Mouse (Mus musculus) heart, adult 2 months (tissue): ENCODE data around the gene Ccdc69. TPM values are rescaled to one million over a fixed set of nuclear protein-coding genes. Genes with fewer than 3 reads are reported as not detected.

ENCODE experiments used
- DNase-seq, 2 experiments: peaks; one replicate each; pipeline ENCODE4 v3.0.0; 2021
- H3K27ac ChIP-seq: fragments of 200-600 bp; 2 replicates; pipeline ENCODE4 v1.8.1; 2022
- H3K27me3 ChIP-seq: fragments of 200-500 bp; 2 replicates; pipeline ENCODE4 v1.6.1; 2012; ENCODE audit warnings: mild to moderate bottlenecking, low read length, inconsistent platforms, mixed read lengths; ENCODE audit not compliant: control insufficient read depth, insufficient read depth
- H3K36me3 ChIP-seq: fragments of 200-500 bp; 2 replicates; pipeline ENCODE4 v1.6.1; 2012; ENCODE audit warnings: low read length, inconsistent platforms; ENCODE audit not compliant: control insufficient read depth, insufficient read depth
- H3K4me1 ChIP-seq: fragments of 200-500 bp; 2 replicates; pipeline ENCODE4 v1.6.1; 2011; ENCODE audit warnings: low read length; ENCODE audit not compliant: control insufficient read depth, insufficient read depth
- H3K4me3 ChIP-seq: fragments of 200-600 bp; 2 replicates; pipeline ENCODE4 v1.8.1; 2022
- H3K79me2 ChIP-seq: fragments of 200-500 bp; replicated peaks from 2 replicates; pipeline ENCODE4 v1.6.1; 2012; ENCODE audit warnings: mild to moderate bottlenecking, inconsistent platforms, low read length, moderate library complexity, mixed read lengths; ENCODE audit not compliant: control insufficient read depth, insufficient read depth
- H3K9ac ChIP-seq: fragments of 200-500 bp; 2 replicates; pipeline ENCODE4 v1.6.1; 2012; ENCODE audit warnings: low read depth, mild to moderate bottlenecking, control low read depth, inconsistent platforms, low read length, mixed read lengths
- CTCF ChIP-seq: fragments of 200-600 bp; IDR thresholded peaks from 2 replicates; pipeline ENCODE4 v1.8.1; 2022; ENCODE audit warnings: antibody characterized with exemption, mild to moderate bottlenecking, moderate library complexity
- EP300 ChIP-seq: fragments of 200-500 bp; IDR thresholded peaks from 2 replicates; pipeline ENCODE4 v1.6.1; 2011; ENCODE audit warnings: low read depth, low read length, control low read depth; ENCODE audit not compliant: insufficient read depth
- POLR2A ChIP-seq: fragments of 200-500 bp; IDR thresholded peaks from 2 replicates; pipeline ENCODE4 v1.6.1; 2011; ENCODE audit warnings: mild to moderate bottlenecking, low read depth, low read length, control low read depth; ENCODE audit not compliant: insufficient read depth
- WGBS: fragments of 180-500 bp; shearing (Covaris S2); methylation state at CpG from one replicate; pipeline ENCODE4 v1.1.7; 2018; 5-methylcytosine and 5-hydroxymethylcytosine counted together
- intact Hi-C: fragments of 180-260 bp; cut with DNase I; formaldehyde crosslinking; loops from one replicate; pipeline ENCODE4 v1.15.1; 2025
- long read RNA-seq: library from polyadenylated mRNA; stranded (forward); transcript quantifications from one replicate; pipeline ENCODE4 v2.0.0, GENCODE M21; 2021
- polyA plus RNA-seq: library from polyadenylated mRNA; depleted of rRNA; stranded (reverse); fragments of >200 nt; gene quantifications from 2 replicates; pipeline ENCODE4 v1.2.3, GENCODE M21; 2012; rRNA removed
- total RNA-seq, 2 experiments: library from RNA; stranded (reverse); gene quantifications; 2 replicates each; pipeline ENCODE4 v1.2.3; 2021

Ccdc69 gene
- total RNA-seq (1 to 10 TPM; 6.5 to 9.7 TPM), polyA plus RNA-seq (9.2 and 24.8 TPM in 2 replicates)
- long read RNA-seq, transcript Ccdc69-201 (7 exons, 1,402 nt): major isoform, 5 of 8 reads
- long read RNA-seq, partial matches to known transcripts: 0 of 8 reads
- long read RNA-seq, other reads (novel, unspliced or antisense): 3 of 8 reads

- peak; percentile 89 for TF ChIP-seq POLR2A
- no peak for TF ChIP-seq CTCF
- no peaks in the 10 kb centered on the region for H3K27me3 ChIP-seq
- peak within 1 kb of the TSS; percentile 69 for H3K9ac ChIP-seq
- H3K4me3 ChIP-seq: peak within 1 kb of the TSS; percentile 59
- peak within 1 kb of the TSS; percentile 89 for H3K27ac ChIP-seq
- intact Hi-C loops: no loop called here
- peaks cover 2% of the 10 kb centered on the region; the same call in 1 of the 2 replicates for H3K36me3 ChIP-seq
- H3K4me1 ChIP-seq: peaks cover 10% of the 10 kb centered on the region
- DNase-seq: peak; percentile 79 to 86
- H3K79me2 ChIP-seq: no peaks in the 10 kb centered on the region
- under 1% methylated on average over 50 of the region's 50 CpGs for WGBS
These were observed at the start of gene Ccdc69 for GRCm38 (mm10) chr11:55077331-55078231. Gene Ccdc69 (minus strand): TSS chr11:55078131.

- DNase-seq: no peak
- Histone ChIP-seq H3K27ac (no peak overlapping the region), H3K36me3 (no peaks in the 10 kb centered on the region), H3K9ac (no peak overlapping the region), H3K79me2 (no peaks in the 10 kb centered on the region), H3K4me1 (no peaks in the 10 kb centered on the region), H3K4me3 (no peak overlapping the region), H3K27me3 (no peaks in the 10 kb centered on the region)
- 66% methylated on average over 3 of the region's 3 CpGs for WGBS
- TF ChIP-seq EP300 (no peak), POLR2A (no peak), CTCF (no peak)
- intact Hi-C loops: no loop called here
These were observed 48.7 kb upstream of the Ccdc69 start for GRCm38 (mm10) chr11:55126663-55127062.

- no peak for TF ChIP-seq CTCF
- TF ChIP-seq POLR2A: no peak
- intact Hi-C loops: no loop called here
- no peak overlapping the region for H3K4me3 ChIP-seq
- WGBS: 92% methylated on average over 1 of the region's 1 CpGs
- H3K4me1 ChIP-seq: no peaks in the 10 kb centered on the region
- DNase-seq: no peak
- H3K79me2 ChIP-seq: no peaks in the 10 kb centered on the region
- no peak overlapping the region for H3K9ac ChIP-seq
- H3K27me3 ChIP-seq: no peaks in the 10 kb centered on the region
- H3K27ac ChIP-seq: no peak overlapping the region
- no peaks in the 10 kb centered on the region for H3K36me3 ChIP-seq
These were observed 43.5 kb upstream of the Ccdc69 start for GRCm38 (mm10) chr11:55121430-55121829.

- Histone ChIP-seq H3K4me1 (no peaks in the 10 kb centered on the region), H3K27me3 (no peaks in the 10 kb centered on the region), H3K79me2 (no peaks in the 10 kb centered on the region), H3K27ac (no peak overlapping the region), H3K36me3 (no peaks in the 10 kb centered on the region), H3K4me3 (no peak overlapping the region), H3K9ac (no peak overlapping the region)
- DNase-seq: peak in 1 of 2 experiments; percentile 14
- TF ChIP-seq EP300 (no peak), POLR2A (no peak), CTCF (no peak)
- intact Hi-C loops: no loop called here
- WGBS: 59% methylated on average over 8 of the region's 8 CpGs
These were observed 42.9 kb upstream of the Ccdc69 start for GRCm38 (mm10) chr11:55120821-55121271.

- Histone ChIP-seq H3K79me2 (no peaks in the 10 kb centered on the region), H3K27me3 (no peaks in the 10 kb centered on the region), H3K4me3 (no peak overlapping the region), H3K36me3 (no peaks in the 10 kb centered on the region), H3K27ac (no peak overlapping the region), H3K9ac (no peak overlapping the region), H3K4me1 (no peaks in the 10 kb centered on the region)
- DNase-seq: no peak
- TF ChIP-seq CTCF (no peak), EP300 (no peak), POLR2A (no peak)
- intact Hi-C loops: no loop called here
These were observed 42.3 kb upstream of the Ccdc69 start for GRCm38 (mm10) chr11:55120279-55120678.

- no peaks in the 10 kb centered on the region for H3K27me3 ChIP-seq
- no peak overlapping the region for H3K4me3 ChIP-seq
- no peak for DNase-seq
- no peaks in the 10 kb centered on the region for H3K79me2 ChIP-seq
- TF ChIP-seq POLR2A: no peak
- no peak for TF ChIP-seq EP300
- TF ChIP-seq CTCF: no peak
- H3K4me1 ChIP-seq: no peaks in the 10 kb centered on the region
- no peaks in the 10 kb centered on the region for H3K36me3 ChIP-seq
- WGBS: 79% methylated on average over 2 of the region's 2 CpGs
- H3K27ac ChIP-seq: no peak overlapping the region
- H3K9ac ChIP-seq: no peak overlapping the region
- intact Hi-C loops: no loop called here
These were observed 39.1 kb upstream of the Ccdc69 start for GRCm38 (mm10) chr11:55117031-55117430.
